9 mouse cellular contexts compared by ENCODE assay signal in the genomic region with DNA sequence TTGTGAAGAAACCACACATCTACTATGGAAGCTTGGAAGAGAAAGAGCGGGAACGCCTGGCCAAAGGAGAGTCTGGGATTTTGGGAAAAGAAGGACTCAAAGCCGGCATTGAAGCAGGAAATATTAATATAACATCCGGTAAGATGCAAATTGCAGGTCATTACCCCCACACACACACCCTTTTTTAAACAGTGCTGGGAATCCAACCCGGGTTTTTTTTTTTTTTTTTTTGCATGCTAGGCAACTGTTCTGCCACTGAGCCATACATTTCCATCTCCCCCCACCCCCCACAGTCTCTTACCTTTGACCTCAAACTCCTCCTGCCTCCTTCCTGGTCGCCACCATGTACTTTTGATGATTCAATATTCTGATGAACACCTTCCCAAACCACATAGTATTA. TPM values are rescaled to one million over a fixed set of nuclear protein-coding genes. Genes with fewer than 3 reads are reported as not detected.
DNase-seq lines count a peak whose midpoint lies in the region; ATAC-seq and TF ChIP-seq lines count a peak whose summit lies in the region.
"Had no signal": no experiment of that assay in that cellular context is flagged by ENCODE, and none has a peak within 500 bp of the region (broad histone marks: within the 10 kb centered on the region; RNA-seq: fewer than 3 reads in every experiment).

No protein-coding gene starts in this region.

- WGBS in heart, embryonic 15.5 days = 40% methylated on average over 6 of the region's 6 CpGs
- WGBS in hindbrain, embryonic 13.5 days = 38% methylated on average over 6 of the region's 6 CpGs
- 37% methylated on average over 6 of the region's 6 CpGs for WGBS in midbrain, embryonic 14.5 days

- peak overlapping the region; percentile 80 for H3K4me3 ChIP-seq in heart, embryonic 15.5 days
- H3K4me3 ChIP-seq in G1E (ENCODE audit: low read depth, low read length) = peak overlapping the region; percentile 86
- peak overlapping the region; percentile 78 for H3K4me3 ChIP-seq in hindbrain, embryonic 13.5 days
- H3K4me3 ChIP-seq in midbrain, embryonic 14.5 days (replicated peaks; ENCODE audit: low read depth, low read length) = peak overlapping the region; percentile 76

- no peaks in the 10 kb centered on the region for H3K9me3 ChIP-seq in heart, embryonic 15.5 days (replicated peaks)
- no peaks in the 10 kb centered on the region for H3K9me3 ChIP-seq in G1E (replicated peaks)
- H3K9me3 ChIP-seq in hindbrain, embryonic 13.5 days = no peaks in the 10 kb centered on the region
- no peaks in the 10 kb centered on the region for H3K9me3 ChIP-seq in midbrain, embryonic 14.5 days (ENCODE audit: control insufficient read depth, low read length)

- H3K36me3 ChIP-seq in heart, embryonic 15.5 days = peaks cover 33% of the 10 kb centered on the region
- peaks cover 64% of the 10 kb centered on the region for H3K36me3 ChIP-seq in G1E (replicated peaks)
- peaks cover 38% of the 10 kb centered on the region for H3K36me3 ChIP-seq in hindbrain, embryonic 13.5 days
- H3K36me3 ChIP-seq in midbrain, embryonic 14.5 days (ENCODE audit: control insufficient read depth, insufficient read depth, low read length) = peaks cover 33% of the 10 kb centered on the region

- no peak for ATAC-seq in heart, embryonic 15.5 days (replicated peaks; ENCODE audit: insufficient number of reproducible peaks, insufficient read depth, low FRiP score, low read depth)
- ATAC-seq in G1E (ENCODE audit: extremely low read depth, insufficient number of reproducible peaks, low FRiP score, poor library complexity, severe bottlenecking) = no peak
- ATAC-seq in hindbrain, embryonic 13.5 days (ENCODE audit: low FRiP score) = no peak
- ATAC-seq in midbrain, embryonic 14.5 days (ENCODE audit: low FRiP score, low TSS enrichment) = no peak
- no peak for ATAC-seq in cerebellum, adult (ENCODE audit: insufficient number of reproducible peaks, low FRiP score, low TSS enrichment)

- peak overlapping the region; percentile 77 for H3K4me2 ChIP-seq in heart, embryonic 15.5 days
- peak overlapping the region; percentile 74 for H3K4me2 ChIP-seq in hindbrain, embryonic 13.5 days
- H3K4me2 ChIP-seq in midbrain, embryonic 14.5 days (ENCODE audit: low read length) = peak overlapping the region; percentile 74

- H3K4me1 ChIP-seq in heart, embryonic 15.5 days (replicated peaks) = peaks cover 34% of the 10 kb centered on the region
- H3K4me1 ChIP-seq in G1E (ENCODE audit: insufficient read depth, low read depth, low read length) = peaks cover 51% of the 10 kb centered on the region
- H3K4me1 ChIP-seq in hindbrain, embryonic 13.5 days (replicated peaks) = peaks cover 41% of the 10 kb centered on the region
- H3K4me1 ChIP-seq in midbrain, embryonic 14.5 days (ENCODE audit: control insufficient read depth, insufficient read depth, low read length) = peaks cover 24% of the 10 kb centered on the region

- DNase-seq in heart, adult 8-10 months (ENCODE audit: low spot score) = no peak
- no peak for DNase-seq in G1E (ENCODE audit: low spot score)
- no peak for DNase-seq in midbrain, embryonic 14.5 days
- DNase-seq in layer of hippocampus, adult 8-10 months (ENCODE audit: low spot score in 2 of 2) = no peak
- no peak for DNase-seq in cerebellum, adult 11 months

- H3K27ac ChIP-seq in heart, embryonic 15.5 days = peak overlapping the region; percentile 89
- 0 out of 2 replicates have a peak overlapping the region, but pooled peaks have one; percentile 89 for H3K27ac ChIP-seq in hindbrain, embryonic 13.5 days
- no peak overlapping the region for H3K27ac ChIP-seq in midbrain, embryonic 14.5 days (replicated peaks; ENCODE audit: low read depth, low read length)

- no peak for TF ChIP-seq CTCF in G1E (IDR thresholded peaks at IDR 0.05; ENCODE audit: low read depth, low read length)

- H3K9ac ChIP-seq in heart, embryonic 15.5 days = peak overlapping the region; percentile 83
- peak overlapping the region; percentile 88 for H3K9ac ChIP-seq in hindbrain, embryonic 13.5 days
- H3K9ac ChIP-seq in midbrain, embryonic 14.5 days (replicated peaks; ENCODE audit: low read length) = peak overlapping the region; percentile 80

- no peaks in the 10 kb centered on the region for H3K27me3 ChIP-seq in heart, embryonic 15.5 days
- H3K27me3 ChIP-seq in G1E (ENCODE audit: insufficient read depth, low read length) = no peaks in the 10 kb centered on the region
- H3K27me3 ChIP-seq in hindbrain, embryonic 13.5 days = no peaks in the 10 kb centered on the region
- H3K27me3 ChIP-seq in midbrain, embryonic 14.5 days (ENCODE audit: control insufficient read depth, insufficient read depth, low read length) = no peaks in the 10 kb centered on the region

RNA-seq across cellular contexts. Expression of a gene that starts 1.0 kb away (rescaled TPM):
- 11.5 and 13.4 TPM in 2 replicates for polyA plus RNA-seq in heart, embryonic 15.5 days (2015; fragmentation: Nextera tagmentation; extraction: Ambion mirVana)
- 10 to 100 TPM; 10.0 to 11.8 (median 10.3) TPM for total RNA-seq in heart, adult 8-10 months (2022)
- total RNA-seq in G1E (2014; fragmentation: Nextera tagmentation) (23.0 and 26.8 TPM in 2 replicates), G1E (2017) (21.5 and 23.1 TPM in 2 replicates)
- polyA plus RNA-seq in G1E (2012) = 2.5 and 4.1 TPM in 2 replicates
- polyA plus RNA-seq in hindbrain, embryonic 13.5 days (2015; fragmentation: Nextera tagmentation; extraction: Ambion mirVana) = 17.0 and 17.8 TPM in 2 replicates
- 13.1 and 15.9 TPM in 2 replicates for polyA plus RNA-seq in midbrain, embryonic 14.5 days (2014; fragmentation: Nextera tagmentation; extraction: Ambion mirVana)
- 10 to 100 TPM; 12.6 to 16.1 (median 14.0) TPM for total RNA-seq in layer of hippocampus, adult 8-10 months (2022)

RNA-seq across cellular contexts. Expression of a gene that starts 1.2 kb away (rescaled TPM):
- 79.3 and 82.0 TPM in 2 replicates for polyA plus RNA-seq in heart, embryonic 15.5 days (2015; fragmentation: Nextera tagmentation; extraction: Ambion mirVana)
- 10 to 100 TPM; 43.2 to 50.7 (median 47.0) TPM for total RNA-seq in heart, adult 8-10 months (2022)
- 120 and 128 TPM in 2 replicates for total RNA-seq in G1E (2014; fragmentation: Nextera tagmentation)
- total RNA-seq in G1E (2017) = 120 and 148 TPM in 2 replicates
- polyA plus RNA-seq in G1E (2012) = 9.6 and 44.1 TPM in 2 replicates
- polyA plus RNA-seq in hindbrain, embryonic 13.5 days (2015; fragmentation: Nextera tagmentation; extraction: Ambion mirVana) = 95.8 and 102 TPM in 2 replicates
- polyA plus RNA-seq in midbrain, embryonic 14.5 days (2014; fragmentation: Nextera tagmentation; extraction: Ambion mirVana) = 97.5 and 98.5 TPM in 2 replicates
- 10 to 100 TPM; 52.6 to 57.3 (median 53.7) TPM for total RNA-seq in layer of hippocampus, adult 8-10 months (2022)

RNA-seq across cellular contexts. Expression of a gene that starts 25.4 kb away (rescaled TPM):
- polyA plus RNA-seq in heart, embryonic 15.5 days (2015; fragmentation: Nextera tagmentation; extraction: Ambion mirVana) = not detected in 2 replicates
- total RNA-seq in heart, adult 8-10 months (2022) = not detected
- total RNA-seq in G1E (2014; fragmentation: Nextera tagmentation) (not detected in 2 replicates), G1E (2017) (not detected in 2 replicates)
- 0.13 TPM in 1 of 2 replicates, not detected in the other for polyA plus RNA-seq in G1E (2012)
- not detected in 2 replicates for polyA plus RNA-seq in hindbrain, embryonic 13.5 days (2015; fragmentation: Nextera tagmentation; extraction: Ambion mirVana)
- 0.15 TPM in 1 of 2 replicates, not detected in the other for polyA plus RNA-seq in midbrain, embryonic 14.5 days (2014; fragmentation: Nextera tagmentation; extraction: Ambion mirVana)
- total RNA-seq in layer of hippocampus, adult 8-10 months (2022) = not detected
- total RNA-seq: layer of hippocampus, adult 18-20 months had no signal

RNA-seq across cellular contexts. Expression of a gene that starts 49.1 kb away (rescaled TPM):
- 34.9 and 41.0 TPM in 2 replicates for polyA plus RNA-seq in heart, embryonic 15.5 days (2015; fragmentation: Nextera tagmentation; extraction: Ambion mirVana)
- total RNA-seq in heart, adult 8-10 months (2022) = 10 to 100 TPM; 14.2 to 18.2 (median 15.2) TPM
- total RNA-seq in G1E (2014; fragmentation: Nextera tagmentation) = 46.4 and 47.5 TPM in 2 replicates
- 25.7 and 30.4 TPM in 2 replicates for total RNA-seq in G1E (2017)
- 2.2 and 3.4 TPM in 2 replicates for polyA plus RNA-seq in G1E (2012)
- polyA plus RNA-seq in hindbrain, embryonic 13.5 days (2015; fragmentation: Nextera tagmentation; extraction: Ambion mirVana) = 40.1 and 44.2 TPM in 2 replicates
- polyA plus RNA-seq in midbrain, embryonic 14.5 days (2014; fragmentation: Nextera tagmentation; extraction: Ambion mirVana) = 24.8 and 38.1 TPM in 2 replicates
- total RNA-seq in layer of hippocampus, adult 8-10 months (2022) = 10 to 100 TPM; 11.1 to 14.0 (median 12.6) TPM

RNA-seq across cellular contexts. Expression of a gene that starts 49.3 kb away (rescaled TPM):
- 15.2 and 19.6 TPM in 2 replicates for polyA plus RNA-seq in heart, embryonic 15.5 days (2015; fragmentation: Nextera tagmentation; extraction: Ambion mirVana)
- total RNA-seq in heart, adult 8-10 months (2022) = 10 to 100 TPM; 18.1 to 22.2 (median 20.3) TPM
- total RNA-seq in G1E (2014; fragmentation: Nextera tagmentation) (54.2 and 60.9 TPM in 2 replicates), G1E (2017) (60.0 and 60.3 TPM in 2 replicates)
- 14.5 and 16.7 TPM in 2 replicates for polyA plus RNA-seq in G1E (2012)
- polyA plus RNA-seq in hindbrain, embryonic 13.5 days (2015; fragmentation: Nextera tagmentation; extraction: Ambion mirVana) = 22.9 and 25.4 TPM in 2 replicates
- polyA plus RNA-seq in midbrain, embryonic 14.5 days (2014; fragmentation: Nextera tagmentation; extraction: Ambion mirVana) = 17.6 and 23.0 TPM in 2 replicates
- total RNA-seq in layer of hippocampus, adult 8-10 months (2022) = 10 to 100 TPM; 40.7 to 49.8 (median 46.1) TPM
